Mouse (Mus musculus): ENCODE data around the gene Hoxa3.

The Hoxa3 gene

GRCm38 (mm10) chr6:52156551-52157200 is 56.5 kb downstream of the Hoxa3 start:
- DNase-seq (ENCODE audit: low read depth, low spot score): no peak

- DNase-seq (ENCODE audit: low read depth, low spot score): no peak
These were observed 57.7 kb downstream of the Hoxa3 start for GRCm38 (mm10) chr6:52155471-52155870.

GRCm38 (mm10) chr6:52154044-52154443 is 59.1 kb downstream of the Hoxa3 start:
- DNase-seq (ENCODE audit: low read depth, low spot score): no peak

GRCm38 (mm10) chr6:52153270-52153669 is 59.9 kb downstream of the Hoxa3 start:
- DNase-seq (ENCODE audit: low read depth, low spot score): no peak

- DNase-seq (ENCODE audit: low read depth, low spot score): no peak
These were observed 60.6 kb downstream of the Hoxa3 start for GRCm38 (mm10) chr6:52152226-52153193.

GRCm38 (mm10) chr6:52151571-52151970 is 61.6 kb downstream of the Hoxa3 start:
- no peak for DNase-seq (ENCODE audit: low read depth, low spot score)

GRCm38 (mm10) chr6:52150401-52150966 is 62.7 kb downstream of the Hoxa3 start:
- DNase-seq (ENCODE audit: low read depth, low spot score): no peak

- no peak for DNase-seq (ENCODE audit: low read depth, low spot score)
These were observed 74.0 kb downstream of the Hoxa3 start for GRCm38 (mm10) chr6:52139115-52139514.

GRCm38 (mm10) chr6:52138576-52138975 is 74.6 kb downstream of the Hoxa3 start:
- DNase-seq (ENCODE audit: low read depth, low spot score): no peak

- no peak for DNase-seq (ENCODE audit: low read depth, low spot score)
These were observed 75.1 kb downstream of the Hoxa3 start for GRCm38 (mm10) chr6:52137841-52138535.

GRCm38 (mm10) chr6:52123673-52124072 is 89.5 kb downstream of the Hoxa3 start:
- no peak for DNase-seq (ENCODE audit: low read depth, low spot score)

GRCm38 (mm10) chr6:52121173-52121572 is 92.0 kb downstream of the Hoxa3 start:
- DNase-seq (ENCODE audit: low read depth, low spot score): no peak

All from CD4-positive helper T cell, adult 2 months (primary cell).